Mouse (Mus musculus) kidney, embryonic 16.5 days (tissue): ENCODE results near the gene Ptprn2. TPM values are rescaled to one million over a fixed set of nuclear protein-coding genes. Genes with fewer than 3 reads are reported as not detected.

ENCODE experiments used
- ATAC-seq: fragments of 200-750 bp; cut with Nextera tagmentation; 2 replicates; pipeline ENCODE4 v1.8.0; 2017; ENCODE audit warnings: moderate TSS enrichment; ENCODE audit not compliant: low FRiP score, low TSS enrichment
- H3K27ac ChIP-seq: fragments of 300-500 bp; sonication (generic); 2 replicates; pipeline ENCODE4 v1.5.1; 2014; ENCODE audit warnings: low read length
- H3K27me3 ChIP-seq: fragments of 300-500 bp; sonication (generic); 2 replicates; pipeline ENCODE4 v1.6.1; 2014; ENCODE audit warnings: low read length, control low read depth, mixed read lengths; ENCODE audit not compliant: insufficient read depth
- H3K36me3 ChIP-seq: fragments of 300-500 bp; sonication (generic); 2 replicates; pipeline ENCODE4 v1.6.1; 2014; ENCODE audit warnings: low read length, control low read depth, mixed read lengths; ENCODE audit not compliant: insufficient read depth
- H3K4me1 ChIP-seq: fragments of 300-500 bp; sonication (generic); 2 replicates; pipeline ENCODE4 v1.6.1; 2014; ENCODE audit warnings: low read length, control low read depth, mixed read lengths; ENCODE audit not compliant: insufficient read depth
- H3K4me2 ChIP-seq: fragments of 300-500 bp; sonication (generic); replicated peaks from 2 replicates; pipeline ENCODE4 v1.6.1; 2014; ENCODE audit warnings: low read depth, low read length
- H3K4me3 ChIP-seq: fragments of 300-500 bp; sonication (generic); 2 replicates; pipeline ENCODE4 v1.5.1; 2014; ENCODE audit warnings: mild to moderate bottlenecking, low read length
- H3K9ac ChIP-seq: fragments of 300-500 bp; sonication (generic); replicated peaks from 2 replicates; pipeline ENCODE4 v1.6.1; 2014; ENCODE audit warnings: low read length
- H3K9me3 ChIP-seq: fragments of 300-500 bp; sonication (generic); 2 replicates; pipeline ENCODE4 v1.6.1; 2016; ENCODE audit warnings: low read length, control low read depth
- WGBS: fragments of 180-500 bp; shearing (Covaris S2); extraction: QIAGEN DNeasy Blood & Tissue Kit; methylation state at CpG from one replicate; pipeline ENCODE4 v1.1.7; 2014; 5-methylcytosine and 5-hydroxymethylcytosine counted together
- polyA plus RNA-seq: library from polyadenylated mRNA; unstranded; fragments of >200 nt; fragmentation: Nextera tagmentation; extraction: Ambion mirVana; gene quantifications from 2 replicates; pipeline ENCODE4 v1.2.1, GENCODE M21; 2015

Gene Ptprn2
- polyA plus RNA-seq, 1 experiment from 2014 or later = not detected

GRCm38 (mm10) chr12:116963906-116964305 lies 478.4 kb downstream of the Ptprn2 start:
- Histone ChIP-seq H3K9me3 (no peaks in the 10 kb centered on the region), H3K36me3 (no peaks in the 10 kb centered on the region), H3K27ac (no peak overlapping the region), H3K4me1 (no peaks in the 10 kb centered on the region), H3K4me2 (no peak overlapping the region), H3K9ac (no peak overlapping the region), H3K27me3 (no peaks in the 10 kb centered on the region), H3K4me3 (no peak overlapping the region)
- no peak for ATAC-seq
- 91% methylated on average over 1 of the region's 1 CpGs for whole genome bisulfite sequencing

- 66% methylated on average over 8 of the region's 8 CpGs for WGBS
- Histone ChIP-seq H3K9me3 (no peaks in the 10 kb centered on the region), H3K36me3 (no peaks in the 10 kb centered on the region), H3K27me3 (no peaks in the 10 kb centered on the region), H3K4me2 (no peak overlapping the region), H3K4me3 (no peak overlapping the region), H3K4me1 (no peaks in the 10 kb centered on the region), H3K9ac (no peak overlapping the region), H3K27ac (no peak overlapping the region)
- ATAC-seq = no peak
Observed at GRCm38 (mm10) chr12:116968215-116968939, 482.9 kb downstream of the Ptprn2 start.

GRCm38 (mm10) chr12:116975547-116975946 lies 490.0 kb downstream of the Ptprn2 start:
- Histone ChIP-seq H3K27ac (no peak overlapping the region), H3K4me2 (no peak overlapping the region), H3K9me3 (no peaks in the 10 kb centered on the region), H3K27me3 (no peaks in the 10 kb centered on the region), H3K36me3 (no peaks in the 10 kb centered on the region), H3K9ac (no peak overlapping the region), H3K4me1 (no peaks in the 10 kb centered on the region), H3K4me3 (no peak overlapping the region)
- no peak for ATAC-seq
- 64% methylated on average over 5 of the region's 5 CpGs for WGBS

GRCm38 (mm10) chr12:116976981-116977380 lies 491.5 kb downstream of the Ptprn2 start:
- Histone ChIP-seq H3K4me3 (no peak overlapping the region), H3K4me2 (no peak overlapping the region), H3K27ac (no peak overlapping the region), H3K27me3 (no peaks in the 10 kb centered on the region), H3K9me3 (no peaks in the 10 kb centered on the region), H3K9ac (no peak overlapping the region), H3K4me1 (no peaks in the 10 kb centered on the region), H3K36me3 (no peaks in the 10 kb centered on the region)
- ATAC-seq = no peak
- 71% methylated on average over 6 of the region's 6 CpGs for WGBS

- Histone ChIP-seq H3K27me3 (no peaks in the 10 kb centered on the region), H3K36me3 (no peaks in the 10 kb centered on the region), H3K4me1 (no peaks in the 10 kb centered on the region), H3K9me3 (no peaks in the 10 kb centered on the region), H3K4me3 (no peak overlapping the region), H3K27ac (no peak overlapping the region), H3K4me2 (no peak overlapping the region), H3K9ac (no peak overlapping the region)
- ATAC-seq = no peak
- WGBS = 84% methylated on average over 6 of the region's 6 CpGs
Observed at GRCm38 (mm10) chr12:116978201-116978600, 492.7 kb downstream of the Ptprn2 start.

GRCm38 (mm10) chr12:116981315-116981714 lies 495.8 kb downstream of the Ptprn2 start:
- 81% methylated on average over 1 of the region's 1 CpGs for WGBS
- H3K4me3 ChIP-seq = no peak overlapping the region
- no peak for ATAC-seq
- H3K4me1 ChIP-seq = no peaks in the 10 kb centered on the region
- no peaks in the 10 kb centered on the region for H3K27me3 ChIP-seq
- H3K27ac ChIP-seq = no peak overlapping the region
- no peaks in the 10 kb centered on the region for H3K36me3 ChIP-seq
- H3K9ac ChIP-seq = no peak overlapping the region
- no peaks in the 10 kb centered on the region for H3K9me3 ChIP-seq
- H3K4me2 ChIP-seq = no peak overlapping the region

GRCm38 (mm10) chr12:116989144-116989543 lies 503.6 kb downstream of the Ptprn2 start:
- H3K4me1 ChIP-seq = no peaks in the 10 kb centered on the region
- H3K27ac ChIP-seq = no peak overlapping the region
- no peak overlapping the region for H3K4me3 ChIP-seq
- 57% methylated on average over 10 of the region's 10 CpGs for WGBS
- H3K36me3 ChIP-seq = no peaks in the 10 kb centered on the region
- no peak overlapping the region for H3K9ac ChIP-seq
- no peaks in the 10 kb centered on the region for H3K27me3 ChIP-seq
- no peak for ATAC-seq
- no peak overlapping the region for H3K4me2 ChIP-seq
- H3K9me3 ChIP-seq = no peaks in the 10 kb centered on the region

- no peaks in the 10 kb centered on the region for H3K9me3 ChIP-seq
- no peaks in the 10 kb centered on the region for H3K4me1 ChIP-seq
- no peaks in the 10 kb centered on the region for H3K36me3 ChIP-seq
- ATAC-seq = no peak
- no peak overlapping the region for H3K9ac ChIP-seq
- no peak overlapping the region for H3K4me2 ChIP-seq
- H3K27ac ChIP-seq = no peak overlapping the region
- no peaks in the 10 kb centered on the region for H3K27me3 ChIP-seq
- 89% methylated on average over 2 of the region's 2 CpGs for WGBS
- no peak overlapping the region for H3K4me3 ChIP-seq
Observed at GRCm38 (mm10) chr12:117001546-117002148, 516.1 kb downstream of the Ptprn2 start.

GRCm38 (mm10) chr12:117016753-117017595 lies 531.5 kb downstream of the Ptprn2 start:
- no peak for ATAC-seq
- 72% methylated on average over 15 of the region's 15 CpGs for WGBS

GRCm38 (mm10) chr12:117017912-117018311 lies 532.4 kb downstream of the Ptprn2 start:
- H3K27ac ChIP-seq = no peak overlapping the region
- H3K4me2 ChIP-seq = no peak overlapping the region
- H3K9me3 ChIP-seq = no peaks in the 10 kb centered on the region
- 29% methylated on average over 2 of the region's 2 CpGs for WGBS
- ATAC-seq = no peak
- no peaks in the 10 kb centered on the region for H3K27me3 ChIP-seq
- no peak overlapping the region for H3K4me3 ChIP-seq
- H3K36me3 ChIP-seq = no peaks in the 10 kb centered on the region
- H3K9ac ChIP-seq = no peak overlapping the region
- H3K4me1 ChIP-seq = no peaks in the 10 kb centered on the region

More at GRCm38 (mm10) chr12:117016753-117017595, 531.5 kb downstream of the Ptprn2 start:
- H3K4me3 ChIP-seq = no peak overlapping the region
- H3K36me3 ChIP-seq = no peaks in the 10 kb centered on the region
- H3K4me1 ChIP-seq = no peaks in the 10 kb centered on the region
- H3K27ac ChIP-seq = no peak overlapping the region
- H3K4me2 ChIP-seq = no peak overlapping the region
- H3K9ac ChIP-seq = no peak overlapping the region
- no peaks in the 10 kb centered on the region for H3K27me3 ChIP-seq
- H3K9me3 ChIP-seq = no peaks in the 10 kb centered on the region
